Mouse (Mus musculus) left cerebral cortex, adult 2 months (tissue): ENCODE measurements at regions not wholly inside any gene's neighbourhood (a gene's known extent, or its start where the extent isn't known, plus 50 kb on each side); places are given as distances from the start of the nearest gene placed in this dataset.

Source experiments
- DNase-seq, 2 experiments: peaks; one replicate each; pipeline ENCODE4 v3.0.0; 2021 to 2022; ENCODE audit warnings: low spot score in 2 of 2, mixed read lengths in 1 of 2; ENCODE audit errors: extremely low spot score in 1 of 2
- H3K27ac ChIP-seq: fragments of 200-600 bp; 2 replicates; pipeline ENCODE4 v1.8.1; 2022
- H3K4me3 ChIP-seq: fragments of 200-600 bp; 2 replicates; pipeline ENCODE4 v1.8.1; 2022
- CTCF ChIP-seq: fragments of 200-600 bp; IDR thresholded peaks from 2 replicates; pipeline ENCODE4 v1.8.1; 2022; ENCODE audit warnings: antibody characterized with exemption, mild to moderate bottlenecking, moderate library complexity
- intact Hi-C: fragments of 180-260 bp; cut with DNase I; formaldehyde crosslinking; loops from one replicate; pipeline ENCODE4 v1.15.1; 2025

- intact Hi-C loops = loop anchor here (5.0 kb wide), 1 partner anchor 697 kb away; no protein-coding TSS in a partner anchor
- H3K4me3 ChIP-seq = no peak overlapping the region
- H3K27ac ChIP-seq = no peak overlapping the region
- TF ChIP-seq CTCF = no peak
- no peak for DNase-seq
Measured at GRCm38 (mm10) chr2:144895254-144895653, 71.8 kb downstream of the Scp2d1 start.

GRCm38 (mm10) chr2:144896430-144896829 lies 73.0 kb downstream of the Scp2d1 start:
- Histone ChIP-seq H3K4me3 (no peak overlapping the region), H3K27ac (no peak overlapping the region)
- intact Hi-C loops = loop anchor here (5.0 kb wide), 1 partner anchor 696 kb away; no protein-coding TSS in a partner anchor
- peak; percentile 21 for TF ChIP-seq CTCF
- DNase-seq = no peak

- Histone ChIP-seq H3K4me3 (no peak overlapping the region), H3K27ac (no peak overlapping the region)
- no peak for TF ChIP-seq CTCF
- intact Hi-C loops = no loop called here
- peak in 1 of 2 experiments; percentile 8 for DNase-seq
Measured at GRCm38 (mm10) chr2:144906786-144907185, 83.3 kb downstream of the Scp2d1 start.

GRCm38 (mm10) chr2:144945840-144946239 lies 122.4 kb downstream of the Scp2d1 start:
- no peak overlapping the region for H3K4me3 ChIP-seq
- TF ChIP-seq CTCF = no peak
- intact Hi-C loops = no loop called here
- no peak for DNase-seq
- no peak overlapping the region for H3K27ac ChIP-seq

GRCm38 (mm10) chr2:144946468-144946867 lies 123.0 kb downstream of the Scp2d1 start:
- TF ChIP-seq CTCF = no peak
- no peak for DNase-seq
- intact Hi-C loops = no loop called here
- H3K27ac ChIP-seq = no peak overlapping the region
- H3K4me3 ChIP-seq = no peak overlapping the region

DNA sequence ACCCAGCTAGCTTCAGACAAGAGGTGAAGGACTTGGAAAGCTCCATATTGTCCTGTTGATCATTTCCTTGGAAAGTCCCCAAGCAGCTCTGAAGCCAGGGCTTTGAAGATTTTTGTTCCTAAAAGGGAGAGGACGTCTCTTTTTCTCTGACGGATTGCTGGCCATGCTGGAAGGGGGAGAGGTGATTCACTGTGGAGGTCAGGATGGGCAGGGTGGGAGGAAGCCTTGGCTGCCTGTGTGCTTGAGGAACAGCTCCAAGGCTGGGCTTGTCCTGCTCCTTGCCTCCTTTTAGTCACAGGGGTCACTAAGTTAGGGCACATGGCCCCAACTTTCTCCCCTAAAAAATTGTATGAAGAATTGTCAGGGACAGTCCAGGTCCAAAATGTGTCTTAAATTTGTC lies 125.8 kb downstream of the Scp2d1 start:
- Histone ChIP-seq H3K27ac (no peak overlapping the region), H3K4me3 (no peak overlapping the region)
- no peak for TF ChIP-seq CTCF
- DNase-seq = no peak
- intact Hi-C loops = no loop called here
